Mouse (Mus musculus) heart, adult 2 months (tissue): ENCODE results near the gene Psg26. TPM values are rescaled to one million over a fixed set of nuclear protein-coding genes. Genes with fewer than 3 reads are reported as not detected.

Source experiments
- polyA plus RNA-seq: library from polyadenylated mRNA; depleted of rRNA; stranded (reverse); fragments of >200 nt; gene quantifications from 2 replicates; pipeline ENCODE4 v1.2.3, GENCODE M21; 2012; rRNA removed
- total RNA-seq, 2 experiments: library from RNA; stranded (reverse); gene quantifications; 2 replicates each; pipeline ENCODE4 v1.2.3; 2021

The Psg26 gene
- total and polyA plus RNA-seq, 3 experiments, result not detected

Other genes with a start within 250 kb of the Psg26 start
- not detected for gene Mill1, start 238.8 kb downstream of the Psg26 start, total RNA-seq
- not detected in 2 replicates for gene Mill1, start 238.8 kb downstream of the Psg26 start, polyA plus RNA-seq
- not detected for gene Psg18, start 129.2 kb downstream of the Psg26 start, total RNA-seq
- 0.23 TPM in 1 of 2 replicates, not detected in the other for gene Psg18, start 129.2 kb downstream of the Psg26 start, polyA plus RNA-seq
- not detected for gene Psg28, start 52.1 kb downstream of the Psg26 start, total RNA-seq
- not detected in 2 replicates for gene Psg28, start 52.1 kb downstream of the Psg26 start, polyA plus RNA-seq
- gene Psg25, start 48.1 kb upstream of the Psg26 start, total RNA-seq, result not detected
- gene Psg25, start 48.1 kb upstream of the Psg26 start, polyA plus RNA-seq, result not detected in 2 replicates
- gene Psg27, start 83.1 kb upstream of the Psg26 start, total RNA-seq, result not detected
- not detected in 2 replicates for gene Psg27, start 83.1 kb upstream of the Psg26 start, polyA plus RNA-seq
- not detected for gene Psg23, start 132.3 kb upstream of the Psg26 start, total RNA-seq
- not detected in 2 replicates for gene Psg23, start 132.3 kb upstream of the Psg26 start, polyA plus RNA-seq
- gene Psg21, start 172.5 kb upstream of the Psg26 start, total RNA-seq, result not detected
- gene Psg21, start 172.5 kb upstream of the Psg26 start, polyA plus RNA-seq, result not detected in 2 replicates
- not detected for gene Psg20, start 202.0 kb upstream of the Psg26 start, total RNA-seq
- gene Psg20, start 202.0 kb upstream of the Psg26 start, polyA plus RNA-seq, result not detected in 2 replicates
- gene Psg22, start 233.9 kb upstream of the Psg26 start, total RNA-seq, result not detected
- gene Psg22, start 233.9 kb upstream of the Psg26 start, polyA plus RNA-seq, result not detected in 2 replicates